Mouse (Mus musculus) megakaryocyte, embryonic 14.5 days (primary cell): ENCODE data around the gene Flt3l.

Source experiments
- FLI1 ChIP-seq: IDR thresholded peaks from 2 replicates; pipeline ENCODE4 v1.6.1; 2012; ENCODE audit warnings: low read length, inconsistent platforms, mixed read lengths
- GATA1 ChIP-seq: IDR thresholded peaks from 3 replicates; pipeline ENCODE4 v1.6.1; 2012; ENCODE audit warnings: mixed read lengths, low read length, inconsistent platforms, borderline replicate concordance

GRCm38 (mm10) chr7:45090251-45090977 is 45.8 kb downstream of the Flt3l start:
- TF ChIP-seq FLI1 = no peak
- no peak for TF ChIP-seq GATA1
